Mouse (Mus musculus): ENCODE data around the gene Efs.
"Not testable (repeated sequence)": the region's sequence is repeated elsewhere in the genome, so short reads cannot be mapped to it uniquely, and the experiment has no call there.

Gene Efs

GRCm38 (mm10) chr14:54947008-54947407, 21.1 kb upstream of the Efs start:
- DNase-seq, result not testable (repeated sequence)

GRCm38 (mm10) chr14:54945975-54946704, 20.2 kb upstream of the Efs start:
- DNase-seq, result no peak

- DNase-seq, result no peak
Measured at GRCm38 (mm10) chr14:54944939-54945338, 19.0 kb upstream of the Efs start.

- DNase-seq, result no peak
Measured at GRCm38 (mm10) chr14:54943971-54944370, 18.0 kb upstream of the Efs start.

GRCm38 (mm10) chr14:54942479-54942878, 16.6 kb upstream of the Efs start:
- DNase-seq, result no peak

- DNase-seq, result no peak
Measured at GRCm38 (mm10) chr14:54941024-54941978, 15.4 kb upstream of the Efs start.

- DNase-seq, result no peak
Measured at GRCm38 (mm10) chr14:54940176-54940530, 14.2 kb upstream of the Efs start.

- no peak for DNase-seq
Measured at GRCm38 (mm10) chr14:54939434-54940175, 13.7 kb upstream of the Efs start.

GRCm38 (mm10) chr14:54938431-54939219, 12.7 kb upstream of the Efs start:
- DNase-seq, result no peak

GRCm38 (mm10) chr14:54937361-54938182, 11.6 kb upstream of the Efs start:
- DNase-seq, result no peak

GRCm38 (mm10) chr14:54936831-54937160, 10.9 kb upstream of the Efs start:
- no peak for DNase-seq

GRCm38 (mm10) chr14:54935904-54936830, 10.2 kb upstream of the Efs start, which contains the start of gene Cmtm5:
Cmtm5 (plus strand) TSS chr14:54936261.
- DNase-seq, result peak; percentile 58

- no peak for DNase-seq
Measured at GRCm38 (mm10) chr14:54932645-54933150, 6.8 kb upstream of the Efs start, which contains the start of gene Il25. Il25 (plus strand) TSS chr14:54932695.

GRCm38 (mm10) chr14:54930431-54930830, 4.5 kb upstream of the Efs start:
- DNase-seq, result no peak

- no peak for DNase-seq
Measured at GRCm38 (mm10) chr14:54929801-54930200, 3.9 kb upstream of the Efs start.

- no peak for DNase-seq
Measured at GRCm38 (mm10) chr14:54927296-54927695, 1.4 kb upstream of the Efs start.

- peak; percentile 63 for DNase-seq
Measured at GRCm38 (mm10) chr14:54926401-54927158, 654 bp upstream of the Efs start.

- no peak for DNase-seq
Measured at GRCm38 (mm10) chr14:54924641-54925348, 1.1 kb downstream of the Efs start.

Data from right cerebral cortex, postnatal 4 days (tissue).